Comparison of ENCODE assay signal across 13 mouse cellular contexts in the genomic region with DNA sequence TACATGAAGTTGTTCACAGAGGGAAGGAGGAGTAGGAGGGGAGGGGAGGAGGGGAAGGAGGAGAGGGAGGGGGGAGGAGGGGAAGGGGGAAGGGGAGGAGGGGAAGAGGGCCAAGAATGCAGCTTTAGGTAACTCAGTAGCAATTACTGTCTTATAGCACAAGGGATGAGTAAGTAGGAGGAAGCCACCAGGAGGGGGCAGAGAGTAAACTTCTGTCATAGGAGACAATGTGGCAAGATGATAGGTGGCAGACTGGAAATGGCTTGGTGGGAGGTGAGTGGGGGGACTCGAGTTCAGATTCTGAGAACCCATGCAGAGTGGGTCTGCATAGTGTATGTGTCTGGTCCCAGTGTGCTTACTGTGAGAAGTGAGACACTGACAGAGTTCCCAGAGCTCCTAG.
DNase-seq lines count a peak whose midpoint lies in the region; ATAC-seq and TF ChIP-seq lines count a peak whose summit lies in the region.
"Had no signal": no experiment of that assay in that cellular context is flagged by ENCODE, and none has a peak within 500 bp of the region (broad histone marks: within the 10 kb centered on the region; RNA-seq: fewer than 3 reads in every experiment).

No protein-coding gene starts in this region.

- DNase-seq in heart, adult 11 months: peak; percentile 86
- DNase-seq in heart, embryonic 10.5 days (ENCODE audit: low spot score): no peak
- DNase-seq in lung, embryonic 14.5 days: peak; percentile 42
- no peak for DNase-seq in lung, adult 18-20 months
- DNase-seq in embryo, embryonic 10.5 days (ENCODE audit: low spot score): peak; percentile 28
- peak; percentile 39 for DNase-seq in thymus, postnatal 0 days (ENCODE audit: low spot score)
- no peak for DNase-seq in cerebellum, adult 11 months
- no peak for DNase-seq in c-Kit-positive CD71-positive TER-119-positive erythroid progenitor cells, embryonic 14.5 days (ENCODE audit: low spot score)
- DNase-seq: cerebellum, postnatal 14 days; lung, postnatal 14 days had no signal

- 25% methylated on average over 1 of the region's 1 CpGs for WGBS in heart, embryonic 10.5 days
- WGBS in lung, embryonic 14.5 days: 50% methylated on average over 1 of the region's 1 CpGs

- no peak overlapping the region for H3K9ac ChIP-seq in lung, embryonic 14.5 days

- ATAC-seq in lung, embryonic 14.5 days (ENCODE audit: insufficient read depth): no peak
- ATAC-seq: intestine, embryonic 16.5 days had no signal

- 0 out of 2 replicates have a peak, but pooled peaks have one; percentile 19 for TF ChIP-seq CTCF in lung, embryonic 14.5 days (IDR thresholded peaks at IDR 0.05; ENCODE audit: low read depth)

- no peaks in the 10 kb centered on the region for H3K27me3 ChIP-seq in heart, embryonic 10.5 days (ENCODE audit: insufficient read depth, poor library complexity, severe bottlenecking)
- no peaks in the 10 kb centered on the region for H3K27me3 ChIP-seq in lung, embryonic 14.5 days (ENCODE audit: insufficient read depth, low read length)

- H3K4me2 ChIP-seq in lung, embryonic 14.5 days: no peak overlapping the region
- H3K4me2 ChIP-seq: heart, embryonic 11.5 days had no signal

- no peak overlapping the region for H3K27ac ChIP-seq in heart, embryonic 10.5 days
- no peak overlapping the region for H3K27ac ChIP-seq in lung, embryonic 14.5 days (ENCODE audit: low read depth)

- H3K36me3 ChIP-seq in heart, embryonic 10.5 days: no peaks in the 10 kb centered on the region
- H3K36me3 ChIP-seq in lung, embryonic 14.5 days (ENCODE audit: insufficient read depth): no peaks in the 10 kb centered on the region

- H3K9me3 ChIP-seq in heart, embryonic 10.5 days: no peaks in the 10 kb centered on the region
- no peaks in the 10 kb centered on the region for H3K9me3 ChIP-seq in lung, embryonic 14.5 days (ENCODE audit: low read depth, low read length)

- no peak overlapping the region for H3K4me3 ChIP-seq in heart, embryonic 10.5 days
- no peak overlapping the region for H3K4me3 ChIP-seq in lung, embryonic 14.5 days (ENCODE audit: low read depth, low read length)
- H3K4me3 ChIP-seq: myocyte had no signal

- peaks cover 52% of the 10 kb centered on the region for H3K4me1 ChIP-seq in heart, embryonic 10.5 days
- peaks cover 11% of the 10 kb centered on the region for H3K4me1 ChIP-seq in lung, embryonic 14.5 days (ENCODE audit: insufficient read depth)

Comparison
In these comparisons a context has a peak if more than half of its experiments do, and no peak if none do; other contexts are left out.
1. DNase-seq: peak in heart, adult 11 months (single experiment), lung, embryonic 14.5 days (single experiment), embryo, embryonic 10.5 days (single experiment) and thymus, postnatal 0 days (single experiment); none in heart, embryonic 10.5 days (single experiment), lung, adult 18-20 months (0 of 2), cerebellum, adult 11 months (single experiment) and c-Kit-positive CD71-positive TER-119-positive erythroid progenitor cells, embryonic 14.5 days (single experiment).